32 mouse cellular contexts compared by ENCODE assay signal in the genomic region with DNA sequence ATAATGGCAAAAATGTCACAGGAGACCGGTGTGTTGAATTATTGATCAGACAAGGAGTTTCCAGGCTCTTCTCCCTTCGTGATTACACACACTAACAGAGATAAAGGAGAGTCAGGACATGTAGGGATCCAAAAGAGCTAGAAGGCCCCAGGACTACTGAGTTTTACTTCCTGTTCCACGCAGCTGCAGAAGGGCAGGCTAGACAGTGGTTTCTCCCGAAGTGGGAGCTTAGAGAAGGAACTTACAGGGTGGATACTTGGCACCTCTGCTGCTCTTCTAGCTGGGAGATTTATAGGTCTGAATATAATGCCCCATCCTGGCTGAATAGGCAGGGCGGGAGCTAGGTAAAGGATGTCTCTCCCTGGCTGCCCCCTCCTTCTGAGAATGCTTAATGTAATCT. TPM values are rescaled to one million over a fixed set of nuclear protein-coding genes. Genes with fewer than 3 reads are reported as not detected.
DNase-seq lines count a peak whose midpoint lies in the region; ATAC-seq and TF ChIP-seq lines count a peak whose summit lies in the region.
"Had no signal": no experiment of that assay in that cellular context is flagged by ENCODE, and none has a peak within 500 bp of the region (broad histone marks: within the 10 kb centered on the region; RNA-seq: fewer than 3 reads in every experiment).

No protein-coding gene starts in this region.

- WGBS in kidney, adult 2 months, result 57% methylated on average over 5 of the region's 5 CpGs
- 56% methylated on average over 5 of the region's 5 CpGs for WGBS in kidney, embryonic 14.5 days
- WGBS in midbrain, embryonic 15.5 days, result 59% methylated on average over 5 of the region's 5 CpGs
- WGBS in midbrain, embryonic 11.5 days, result 67% methylated on average over 5 of the region's 5 CpGs
- 76% methylated on average over 5 of the region's 5 CpGs for WGBS in forebrain, embryonic 10.5 days

- H3K27me3 ChIP-seq in kidney, adult 2 months (replicated peaks; ENCODE audit: control insufficient read depth, insufficient read depth, low read length), result no peaks in the 10 kb centered on the region
- no peaks in the 10 kb centered on the region for H3K27me3 ChIP-seq in kidney, embryonic 14.5 days (ENCODE audit: control insufficient read depth, insufficient read depth, low read length)
- no peaks in the 10 kb centered on the region for H3K27me3 ChIP-seq in midbrain, embryonic 15.5 days (replicated peaks)
- H3K27me3 ChIP-seq in midbrain, embryonic 11.5 days (ENCODE audit: control insufficient read depth, insufficient read depth, low read length), result no peaks in the 10 kb centered on the region
- H3K27me3 ChIP-seq in forebrain, embryonic 10.5 days (ENCODE audit: poor library complexity, severe bottlenecking), result no peaks in the 10 kb centered on the region
- H3K27me3 ChIP-seq: embryonic facial prominence, embryonic 13.5 days; forebrain, embryonic 12.5 days; heart, embryonic 13.5 days; hindbrain, embryonic 12.5 days; limb, embryonic 15.5 days; liver, embryonic 15.5 days; neural tube, embryonic 12.5 days; stomach, embryonic 15.5 days had no signal

- peak; percentile 3 for DNase-seq in kidney, adult 2 months
- no peak for DNase-seq in midbrain, embryonic 11.5 days (ENCODE audit: low spot score, missing footprints)
- no peak for DNase-seq in ovary, postnatal 10 days (ENCODE audit: low spot score)
- DNase-seq in forebrain, embryonic 10.5 days (ENCODE audit: extremely low spot score, low spot score), result no peak
- DNase-seq: adrenal gland, adult 8-10 months; B cell, adult 2 months; cerebellum, adult 11-12 months; cerebellum, adult 9-11 months; forebrain, postnatal 0 days; gastrocnemius, postnatal 10 days; heart, postnatal 14 days; kidney, adult 9 months; kidney, postnatal 14 days; layer of hippocampus, postnatal 36 days; lung, embryonic 14.5 days; retina, postnatal 1 day; right cerebral cortex, postnatal 14 days had no signal

- H3K36me3 ChIP-seq in kidney, adult 2 months (ENCODE audit: control insufficient read depth, insufficient read depth, low read length), result no peaks in the 10 kb centered on the region
- no peaks in the 10 kb centered on the region for H3K36me3 ChIP-seq in kidney, embryonic 14.5 days (ENCODE audit: control insufficient read depth, insufficient read depth, low read length)
- no peaks in the 10 kb centered on the region for H3K36me3 ChIP-seq in midbrain, embryonic 15.5 days (replicated peaks)
- H3K36me3 ChIP-seq in midbrain, embryonic 11.5 days (ENCODE audit: control insufficient read depth, insufficient read depth, low read length), result no peaks in the 10 kb centered on the region
- no peaks in the 10 kb centered on the region for H3K36me3 ChIP-seq in forebrain, embryonic 10.5 days (replicated peaks)
- H3K36me3 ChIP-seq: embryonic facial prominence, embryonic 13.5 days; forebrain, embryonic 12.5 days; heart, embryonic 13.5 days; hindbrain, embryonic 12.5 days; limb, embryonic 10.5 days; limb, embryonic 15.5 days; liver, embryonic 15.5 days; neural tube, embryonic 12.5 days; stomach, embryonic 15.5 days had no signal

- no peaks in the 10 kb centered on the region for H3K9me3 ChIP-seq in kidney, embryonic 14.5 days (ENCODE audit: control insufficient read depth, low read length)
- H3K9me3 ChIP-seq in midbrain, embryonic 15.5 days, result no peaks in the 10 kb centered on the region
- no peaks in the 10 kb centered on the region for H3K9me3 ChIP-seq in midbrain, embryonic 11.5 days (ENCODE audit: control insufficient read depth, low read length)
- H3K9me3 ChIP-seq in forebrain, embryonic 10.5 days, result peaks cover 5% of the 10 kb centered on the region; the same call in 1 of the 2 replicates
- H3K9me3 ChIP-seq: embryonic facial prominence, embryonic 13.5 days; forebrain, embryonic 12.5 days; hindbrain, embryonic 12.5 days; limb, embryonic 10.5 days; limb, embryonic 15.5 days; liver, embryonic 15.5 days; neural tube, embryonic 12.5 days; stomach, embryonic 15.5 days had no signal

- no peak for ATAC-seq in kidney, embryonic 14.5 days (ENCODE audit: low FRiP score, low TSS enrichment)
- 0 out of 2 replicates have a peak, but pooled peaks have one; percentile 14 for ATAC-seq in midbrain, embryonic 15.5 days (replicated peaks)
- ATAC-seq in midbrain, embryonic 11.5 days (ENCODE audit: low FRiP score), result no peak
- ATAC-seq in megakaryocyte, adult 5-6 weeks (ENCODE audit: poor library complexity, severe bottlenecking), result peak; percentile 84
- ATAC-seq: forebrain, postnatal 0 days; intestine, embryonic 16.5 days; midbrain, embryonic 16.5 days had no signal

- no peak overlapping the region for H3K4me3 ChIP-seq in kidney, adult 2 months (ENCODE audit: insufficient read depth, low read depth, low read length)
- H3K4me3 ChIP-seq in kidney, embryonic 14.5 days (ENCODE audit: low read length), result no peak overlapping the region
- no peak overlapping the region for H3K4me3 ChIP-seq in midbrain, embryonic 15.5 days
- no peak overlapping the region for H3K4me3 ChIP-seq in midbrain, embryonic 11.5 days (ENCODE audit: low read depth, low read length)
- no peak overlapping the region for H3K4me3 ChIP-seq in brown adipose tissue, adult 24 weeks (ENCODE audit: insufficient read depth, low read depth, low read length)
- H3K4me3 ChIP-seq in forebrain, embryonic 10.5 days, result no peak overlapping the region
- H3K4me3 ChIP-seq: embryonic facial prominence, embryonic 13.5 days; forebrain, embryonic 12.5 days; heart, embryonic 13.5 days; hindbrain, embryonic 12.5 days; limb, embryonic 10.5 days; limb, embryonic 15.5 days; liver, embryonic 15.5 days; neural tube, embryonic 12.5 days; stomach, embryonic 15.5 days had no signal

- H3K4me1 ChIP-seq in kidney, adult 2 months (ENCODE audit: control insufficient read depth, insufficient read depth, low read length), result no peaks in the 10 kb centered on the region
- no peaks in the 10 kb centered on the region for H3K4me1 ChIP-seq in kidney, embryonic 14.5 days (ENCODE audit: control insufficient read depth, insufficient read depth, low read length)
- H3K4me1 ChIP-seq in midbrain, embryonic 15.5 days, result no peaks in the 10 kb centered on the region
- H3K4me1 ChIP-seq in midbrain, embryonic 11.5 days (ENCODE audit: control insufficient read depth, insufficient read depth, low read length), result no peaks in the 10 kb centered on the region
- no peaks in the 10 kb centered on the region for H3K4me1 ChIP-seq in brown adipose tissue, adult 24 weeks (ENCODE audit: control insufficient read depth, insufficient read depth, insufficient read length, low read length)
- no peaks in the 10 kb centered on the region for H3K4me1 ChIP-seq in forebrain, embryonic 10.5 days
- H3K4me1 ChIP-seq: embryonic facial prominence, embryonic 13.5 days; forebrain, embryonic 12.5 days; heart, embryonic 13.5 days; hindbrain, embryonic 12.5 days; limb, embryonic 10.5 days; limb, embryonic 15.5 days; liver, embryonic 15.5 days; neural tube, embryonic 12.5 days; stomach, embryonic 15.5 days had no signal

- H3K9ac ChIP-seq in kidney, embryonic 14.5 days (ENCODE audit: low read depth, low read length), result no peak overlapping the region
- H3K9ac ChIP-seq in midbrain, embryonic 15.5 days, result no peak overlapping the region
- H3K9ac ChIP-seq in midbrain, embryonic 11.5 days (ENCODE audit: low read length), result no peak overlapping the region
- H3K9ac ChIP-seq: embryonic facial prominence, embryonic 13.5 days; forebrain, embryonic 12.5 days; forebrain, postnatal 0 days; heart, embryonic 13.5 days; hindbrain, embryonic 12.5 days; limb, embryonic 15.5 days; liver, embryonic 15.5 days; lung, embryonic 14.5 days; neural tube, embryonic 12.5 days; stomach, embryonic 15.5 days had no signal

- H3K27ac ChIP-seq in kidney, adult 2 months (ENCODE audit: insufficient read depth, low read depth, low read length), result no peak overlapping the region
- no peak overlapping the region for H3K27ac ChIP-seq in kidney, embryonic 14.5 days (ENCODE audit: low read depth, low read length)
- no peak overlapping the region for H3K27ac ChIP-seq in midbrain, embryonic 15.5 days
- H3K27ac ChIP-seq in midbrain, embryonic 11.5 days (ENCODE audit: low read depth, low read length), result no peak overlapping the region
- peak overlapping the region; percentile 37 for H3K27ac ChIP-seq in brown adipose tissue, adult 24 weeks (replicated peaks; ENCODE audit: low read depth, low read length)
- no peak overlapping the region for H3K27ac ChIP-seq in forebrain, embryonic 10.5 days
- H3K27ac ChIP-seq: embryonic facial prominence, embryonic 13.5 days; forebrain, embryonic 12.5 days; heart, embryonic 13.5 days; hindbrain, embryonic 12.5 days; limb, embryonic 10.5 days; limb, embryonic 15.5 days; liver, embryonic 15.5 days; neural tube, embryonic 12.5 days; stomach, embryonic 15.5 days had no signal

- no peak overlapping the region for H3K4me2 ChIP-seq in kidney, embryonic 14.5 days (replicated peaks; ENCODE audit: low read depth, low read length)
- H3K4me2 ChIP-seq in midbrain, embryonic 15.5 days, result no peak overlapping the region
- H3K4me2 ChIP-seq in midbrain, embryonic 11.5 days, result no peak overlapping the region
- H3K4me2 ChIP-seq: embryonic facial prominence, embryonic 13.5 days; forebrain, embryonic 12.5 days; heart, embryonic 13.5 days; hindbrain, embryonic 12.5 days; limb, embryonic 15.5 days; liver, embryonic 15.5 days; lung, embryonic 14.5 days; neural tube, embryonic 12.5 days; stomach, embryonic 15.5 days had no signal

- no peak for TF ChIP-seq CTCF in kidney, adult 2 months (conservative IDR thresholded peaks at IDR 0.05; ENCODE audit: insufficient read depth, insufficient read length, low read depth, low read length)

- no peak for TF ChIP-seq POLR2A in kidney, adult 2 months (IDR thresholded peaks at IDR 0.05; ENCODE audit: low read depth, low read length)

RNA-seq across cellular contexts. Expression of a gene that starts 57.1 kb away (rescaled TPM):
- polyA plus RNA-seq in kidney, adult 2 months (2012; rRNA removed), result 14.4 and 23.5 TPM in 2 replicates
- polyA plus RNA-seq in kidney, embryonic 14.5 days (2014; fragmentation: Nextera tagmentation; extraction: Ambion mirVana), result 26.7 and 35.9 TPM in 2 replicates
- 12.2 and 13.1 TPM in 2 replicates for polyA plus RNA-seq in midbrain, embryonic 15.5 days (2015; fragmentation: Nextera tagmentation; extraction: Ambion mirVana)
- polyA plus RNA-seq in midbrain, embryonic 11.5 days (2014; fragmentation: Nextera tagmentation; extraction: Ambion mirVana), result 11.9 and 13.4 TPM in 2 replicates
- 29.8 and 30.1 TPM in 2 replicates for polyA plus RNA-seq in brown adipose tissue, adult 24 weeks (2012; ENCODE audit: insufficient read depth, insufficient read length, missing spikeins)
- total RNA-seq in megakaryocyte, adult 5-6 weeks (2015), result 38.1 and 42.4 TPM in 2 replicates
- 19.1 and 23.7 TPM in 2 replicates for total RNA-seq in megakaryocyte, adult 5-6 weeks (2017)
- 15.5 and 15.6 TPM in 2 replicates for polyA plus RNA-seq in forebrain, embryonic 10.5 days (2016; fragmentation: Nextera tagmentation; extraction: Ambion mirVana)

Comparison
In these comparisons a context has a peak if more than half of its experiments do, and no peak if none do; other contexts are left out.
1. ATAC-seq: peak in midbrain, embryonic 15.5 days (single experiment) and megakaryocyte, adult 5-6 weeks (single experiment); none in kidney, embryonic 14.5 days (single experiment) and midbrain, embryonic 11.5 days (single experiment).